Mouse (Mus musculus) cortical plate, adult 2 months (tissue): ENCODE measurements around the gene Clip3. TPM values are rescaled to one million over a fixed set of nuclear protein-coding genes. Genes with fewer than 3 reads are reported as not detected.

Experiments
- H3K27ac ChIP-seq: fragments of 200-500 bp; 2 replicates; pipeline ENCODE4 v1.5.1; 2012; ENCODE audit warnings: low read length, control low read depth, inconsistent platforms; ENCODE audit not compliant: insufficient read depth
- H3K4me1 ChIP-seq: fragments of 200-500 bp; 2 replicates; pipeline ENCODE4 v1.6.1; 2011; ENCODE audit warnings: low read length; ENCODE audit not compliant: control insufficient read depth, insufficient read depth
- H3K4me3 ChIP-seq: fragments of 200-500 bp; 2 replicates; pipeline ENCODE4 v1.5.1; 2011; ENCODE audit warnings: mild to moderate bottlenecking, low read length, control low read depth; ENCODE audit not compliant: insufficient read depth
- CTCF ChIP-seq: fragments of 200-500 bp; IDR thresholded peaks from 2 replicates; pipeline ENCODE4 v1.5.1; 2011; ENCODE audit warnings: mild to moderate bottlenecking, control low read depth, low read length; ENCODE audit not compliant: insufficient read depth; ENCODE audit errors: extremely low read depth
- POLR2A ChIP-seq: fragments of 200-500 bp; IDR thresholded peaks from 2 replicates; pipeline ENCODE4 v1.6.1; 2011; ENCODE audit warnings: mild to moderate bottlenecking, low read length, control low read depth; ENCODE audit not compliant: insufficient read depth; ENCODE audit errors: extremely low read depth
- polyA plus RNA-seq: library from polyadenylated mRNA; depleted of rRNA; stranded (reverse); fragments of >200 nt; gene quantifications from 2 replicates; pipeline ENCODE4 v1.2.3, GENCODE M21; 2012

Clip3 gene
- polyA plus RNA-seq, 1 experiment: 458 TPM

GRCm38 (mm10) chr7:30293795-30294194 is 2.3 kb downstream of the Clip3 start:
- TF ChIP-seq CTCF: no peak
- no peak for TF ChIP-seq POLR2A
- Histone ChIP-seq H3K4me3 (peak overlapping the region; percentile 12; the same call in 1 of the 2 replicates), H3K4me1 (peaks cover 13% of the 10 kb centered on the region), H3K27ac (peak overlapping the region; percentile 63)

GRCm38 (mm10) chr7:30294296-30294695 is 2.8 kb downstream of the Clip3 start:
- Histone ChIP-seq H3K4me1 (peaks cover 13% of the 10 kb centered on the region), H3K27ac (peak overlapping the region; percentile 63), H3K4me3 (0 out of 2 replicates have a peak overlapping the region, but pooled peaks have one; percentile 12)
- TF ChIP-seq CTCF: no peak

- Histone ChIP-seq H3K4me1 (peaks cover 13% of the 10 kb centered on the region), H3K27ac (peak overlapping the region; percentile 41; the same call in 1 of the 2 replicates), H3K4me3 (no peak overlapping the region)
- TF ChIP-seq POLR2A (no peak), CTCF (no peak)
Observed at GRCm38 (mm10) chr7:30295103-30295502, 3.6 kb downstream of the Clip3 start.

- Histone ChIP-seq H3K27ac (no peak overlapping the region), H3K4me1 (peaks cover 9% of the 10 kb centered on the region), H3K4me3 (no peak overlapping the region)
- TF ChIP-seq POLR2A: no peak
- no peak for TF ChIP-seq CTCF
Observed at GRCm38 (mm10) chr7:30296816-30297215, 5.3 kb downstream of the Clip3 start.

- Histone ChIP-seq H3K4me1 (peaks cover 9% of the 10 kb centered on the region), H3K27ac (no peak overlapping the region), H3K4me3 (no peak overlapping the region)
- TF ChIP-seq POLR2A: no peak
- TF ChIP-seq CTCF: no peak
Observed at GRCm38 (mm10) chr7:30297266-30297665, 5.7 kb downstream of the Clip3 start.

GRCm38 (mm10) chr7:30300914-30301313 is 9.4 kb downstream of the Clip3 start:
- TF ChIP-seq POLR2A (peak; percentile 18; the same call in 1 of the 2 replicates), CTCF (peak; percentile 70)
- no peak overlapping the region for H3K27ac ChIP-seq

GRCm38 (mm10) chr7:30306083-30306779 is 14.7 kb downstream of the Clip3 start:
- H3K27ac ChIP-seq: no peak overlapping the region
- no peak overlapping the region for H3K4me3 ChIP-seq
- H3K4me1 ChIP-seq: no peaks in the 10 kb centered on the region
- TF ChIP-seq CTCF (peak; percentile 49), POLR2A (peak; percentile 13; the same call in 1 of the 2 replicates)

More at GRCm38 (mm10) chr7:30300914-30301313, 9.4 kb downstream of the Clip3 start:
- Histone ChIP-seq H3K4me1 (no peaks in the 10 kb centered on the region), H3K4me3 (no peak overlapping the region)

GRCm38 (mm10) chr7:30308076-30309005 is 16.8 kb downstream of the Clip3 start, which contains the start of gene Alkbh6:
Gene Alkbh6, plus strand, starts transcription at chr7:30308717.
- H3K27ac ChIP-seq: peak within 1 kb of the TSS; percentile 75
- peak; percentile 99 for TF ChIP-seq POLR2A
- TF ChIP-seq CTCF: no peak
- no peaks in the 10 kb centered on the region for H3K4me1 ChIP-seq
- H3K4me3 ChIP-seq: peak within 1 kb of the TSS; percentile 54

- H3K4me1 ChIP-seq: no peaks in the 10 kb centered on the region
- H3K27ac ChIP-seq: no peak overlapping the region
- H3K4me3 ChIP-seq: peak overlapping the region; percentile 54
- TF ChIP-seq CTCF (no peak), POLR2A (no peak)
Observed at GRCm38 (mm10) chr7:30309395-30310129, 18.0 kb downstream of the Clip3 start.
